Comparison of ENCODE assay signal across 21 mouse cellular contexts in genomic region chr10:96738606-96739005, GRCm38 (mm10).
DNase-seq lines count a peak whose midpoint lies in the region; ATAC-seq lines count a peak whose summit lies in the region.
"Had no signal": no experiment of that assay in that cellular context is flagged by ENCODE, and none has a peak within 500 bp of the region (broad histone marks: within the 10 kb centered on the region; RNA-seq: fewer than 3 reads in every experiment).

No protein-coding gene starts in this region.

- peak; percentile 72 for DNase-seq in heart, adult 11 months
- DNase-seq in heart, postnatal 4 days, result no peak
- peak; percentile 59 for DNase-seq in midbrain, embryonic 11.5 days (ENCODE audit: low spot score, missing footprints)
- DNase-seq: adrenal gland, adult 2 months; adrenal gland, adult 8-10 months; adrenal gland, postnatal 10 days; adrenal gland, postnatal 14 days; adrenal gland, postnatal 25 days; adrenal gland, postnatal 36 days; B cell, adult 2 months; cerebellum, adult 11 months; cerebellum, adult 11-12 months; cerebellum, adult 18-20 months had no signal

- no peak overlapping the region for H3K9ac ChIP-seq in midbrain, embryonic 11.5 days (ENCODE audit: low read length)
- no peak overlapping the region for H3K9ac ChIP-seq in midbrain, embryonic 13.5 days (replicated peaks)

- no peaks in the 10 kb centered on the region for H3K4me1 ChIP-seq in midbrain, embryonic 11.5 days (ENCODE audit: control insufficient read depth, insufficient read depth, low read length)
- H3K4me1 ChIP-seq in midbrain, embryonic 13.5 days (replicated peaks), result no peaks in the 10 kb centered on the region

- WGBS in midbrain, embryonic 11.5 days, result 90% methylated on average over 5 of the region's 5 CpGs
- 92% methylated on average over 5 of the region's 5 CpGs for WGBS in midbrain, embryonic 13.5 days

- no peak overlapping the region for H3K4me3 ChIP-seq in midbrain, embryonic 11.5 days (ENCODE audit: low read depth, low read length)
- no peak overlapping the region for H3K4me3 ChIP-seq in midbrain, embryonic 13.5 days (replicated peaks)

- no peaks in the 10 kb centered on the region for H3K9me3 ChIP-seq in midbrain, embryonic 11.5 days (ENCODE audit: control insufficient read depth, low read length)
- no peaks in the 10 kb centered on the region for H3K9me3 ChIP-seq in midbrain, embryonic 13.5 days

- no peak for ATAC-seq in midbrain, embryonic 11.5 days (ENCODE audit: low FRiP score)
- no peak for ATAC-seq in midbrain, embryonic 13.5 days
- ATAC-seq in neutrophil, adult 5-6 weeks (ENCODE audit: extremely low read depth, insufficient number of reproducible peaks, low FRiP score, poor library complexity, severe bottlenecking), result 0 out of 2 replicates have a peak, but pooled peaks have one; percentile 13
- no peak for ATAC-seq in erythroid progenitor cell, adult 5-6 weeks (replicated peaks; ENCODE audit: low FRiP score, poor library complexity, severe bottlenecking)
- ATAC-seq: activated CD4-positive, CD25-positive, alpha-beta regulatory T cell, adult 4 months; CD4-positive, CD25-positive, alpha-beta regulatory T cell, adult 4 months; Patski had no signal

- no peak overlapping the region for H3K27ac ChIP-seq in midbrain, embryonic 11.5 days (ENCODE audit: low read depth, low read length)
- H3K27ac ChIP-seq in midbrain, embryonic 13.5 days, result no peak overlapping the region

- H3K36me3 ChIP-seq in midbrain, embryonic 11.5 days (ENCODE audit: control insufficient read depth, insufficient read depth, low read length), result no peaks in the 10 kb centered on the region
- no peaks in the 10 kb centered on the region for H3K36me3 ChIP-seq in midbrain, embryonic 13.5 days
- H3K36me3 ChIP-seq: G1E had no signal

- no peak overlapping the region for H3K4me2 ChIP-seq in midbrain, embryonic 11.5 days
- no peak overlapping the region for H3K4me2 ChIP-seq in midbrain, embryonic 13.5 days (replicated peaks)

- H3K27me3 ChIP-seq in midbrain, embryonic 11.5 days (ENCODE audit: control insufficient read depth, insufficient read depth, low read length), result no peaks in the 10 kb centered on the region; the same call in 1 of the 2 replicates
- no peaks in the 10 kb centered on the region for H3K27me3 ChIP-seq in midbrain, embryonic 13.5 days
- H3K27me3 ChIP-seq: CH12.LX, Patski had no signal
